Mouse (Mus musculus): ENCODE measurements around the gene Inava.

The Inava gene

GRCm38 (mm10) chr1:136233892-136234594 is at the start of gene Inava:
Inava (minus strand) TSS chr1:136234264.
- DNase-seq (ENCODE audit: extremely low read depth, low read depth) = peak; percentile 66

GRCm38 (mm10) chr1:136277366-136277765 is 43.3 kb upstream of the Inava start:
- DNase-seq (ENCODE audit: extremely low read depth, low read depth) = no peak

- DNase-seq (ENCODE audit: extremely low read depth, low read depth) = no peak
These were observed 34.2 kb upstream of the Inava start for GRCm38 (mm10) chr1:136268224-136268623.

- no peak for DNase-seq (ENCODE audit: extremely low read depth, low read depth)
These were observed 32.1 kb upstream of the Inava start for GRCm38 (mm10) chr1:136266127-136266526.

GRCm38 (mm10) chr1:136263355-136263754 is 29.3 kb upstream of the Inava start:
- DNase-seq (ENCODE audit: extremely low read depth, low read depth) = no peak

- DNase-seq (ENCODE audit: extremely low read depth, low read depth) = no peak
These were observed 26.7 kb upstream of the Inava start, which contains the start of gene Gpr25 for GRCm38 (mm10) chr1:136260635-136261238. Gpr25 (minus strand) TSS chr1:136260873.

- no peak for DNase-seq (ENCODE audit: extremely low read depth, low read depth)
These were observed 26.0 kb upstream of the Inava start for GRCm38 (mm10) chr1:136259893-136260634.

GRCm38 (mm10) chr1:136259543-136259892 is 25.5 kb upstream of the Inava start:
- no peak for DNase-seq (ENCODE audit: extremely low read depth, low read depth)

GRCm38 (mm10) chr1:136258495-136258894 is 24.4 kb upstream of the Inava start:
- no peak for DNase-seq (ENCODE audit: extremely low read depth, low read depth)

- no peak for DNase-seq (ENCODE audit: extremely low read depth, low read depth)
These were observed 21.6 kb upstream of the Inava start for GRCm38 (mm10) chr1:136255657-136256056.

- no peak for DNase-seq (ENCODE audit: extremely low read depth, low read depth)
These were observed 21.1 kb upstream of the Inava start for GRCm38 (mm10) chr1:136255174-136255573.

- DNase-seq (ENCODE audit: extremely low read depth, low read depth) = no peak
These were observed 20.5 kb upstream of the Inava start for GRCm38 (mm10) chr1:136254503-136255065.

- DNase-seq (ENCODE audit: extremely low read depth, low read depth) = no peak
These were observed 19.4 kb upstream of the Inava start for GRCm38 (mm10) chr1:136253472-136253871.

- DNase-seq (ENCODE audit: extremely low read depth, low read depth) = no peak
These were observed 15.6 kb upstream of the Inava start for GRCm38 (mm10) chr1:136249662-136250061.

- no peak for DNase-seq (ENCODE audit: extremely low read depth, low read depth)
These were observed 13.3 kb upstream of the Inava start for GRCm38 (mm10) chr1:136247393-136247792.

- DNase-seq (ENCODE audit: extremely low read depth, low read depth) = no peak
These were observed 10.4 kb upstream of the Inava start for GRCm38 (mm10) chr1:136244469-136244868.

GRCm38 (mm10) chr1:136241801-136242200 is 7.7 kb upstream of the Inava start:
- DNase-seq (ENCODE audit: extremely low read depth, low read depth) = no peak

GRCm38 (mm10) chr1:136238495-136238894 is 4.4 kb upstream of the Inava start:
- DNase-seq (ENCODE audit: extremely low read depth, low read depth) = no peak

- DNase-seq (ENCODE audit: extremely low read depth, low read depth) = peak; percentile 78
These were observed 580 bp upstream of the Inava start for GRCm38 (mm10) chr1:136234595-136235092.

GRCm38 (mm10) chr1:136232986-136233790 is 876 bp downstream of the Inava start:
- no peak for DNase-seq (ENCODE audit: extremely low read depth, low read depth)

Measured in MEL-GATA-1-ER (cell line).